Mouse (Mus musculus) NIH3T3 (cell line): Measurements from ENCODE around the gene Brca1.
"Not testable (repeated sequence)": the region's sequence is repeated elsewhere in the genome, so short reads cannot be mapped to it uniquely, and the experiment has no call there.

Experiments
- DNase-seq: peaks from one replicate; pipeline ENCODE4 v3.0.0-alpha.2; 2012; ENCODE audit warnings: low read depth

The Brca1 gene

DNA sequence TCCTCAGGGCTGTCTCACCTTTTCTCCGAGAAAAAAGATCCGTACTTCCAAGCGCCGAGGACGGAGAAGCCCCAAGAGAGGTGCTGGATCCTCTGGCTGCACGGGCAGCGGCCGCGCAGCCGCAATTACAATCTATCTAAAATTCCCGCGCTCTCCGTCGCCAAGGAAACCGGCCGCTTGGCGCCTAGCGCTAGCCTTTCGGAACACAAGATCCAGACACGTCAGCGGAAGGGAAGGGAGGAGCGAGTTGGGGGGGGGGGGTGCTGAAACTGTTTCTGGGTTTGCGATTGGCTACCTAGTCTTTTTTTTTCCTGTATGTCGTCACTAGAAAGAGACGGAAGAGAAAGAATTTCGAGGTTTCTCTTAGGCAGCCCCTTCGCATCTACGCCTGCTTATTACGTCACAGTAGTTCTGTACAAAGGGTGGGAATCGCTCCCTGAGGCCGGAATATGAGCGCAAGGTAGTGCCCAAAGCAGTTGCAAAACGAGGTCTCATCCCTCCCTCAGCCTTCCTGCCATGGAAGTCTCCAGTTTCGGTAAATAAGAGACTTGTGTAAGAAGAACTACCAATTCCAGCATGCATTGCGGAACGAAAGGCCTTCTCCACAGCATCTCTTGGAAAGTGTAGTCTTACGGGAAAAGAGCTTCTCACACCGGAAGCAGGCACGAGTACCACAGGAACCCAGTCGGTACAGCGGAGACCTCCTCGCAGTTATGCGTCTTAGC is at the start of gene Brca1, which contains the start of gene Nbr1:
Gene Brca1, minus strand, starts transcription at position 205 of the 725 bp plus-strand sequence.
Gene Nbr1, plus strand, starts transcription at position 399 of the 725 bp plus-strand sequence.
- peak; percentile 98 for DNase-seq

GRCm38 (mm10) chr11:101599156-101599555 is 47.4 kb upstream of the Brca1 start, which contains the start of gene Gm11634:
Gene Gm11634 (minus strand): TSS chr11:101599256.
- no peak for DNase-seq

DNA sequence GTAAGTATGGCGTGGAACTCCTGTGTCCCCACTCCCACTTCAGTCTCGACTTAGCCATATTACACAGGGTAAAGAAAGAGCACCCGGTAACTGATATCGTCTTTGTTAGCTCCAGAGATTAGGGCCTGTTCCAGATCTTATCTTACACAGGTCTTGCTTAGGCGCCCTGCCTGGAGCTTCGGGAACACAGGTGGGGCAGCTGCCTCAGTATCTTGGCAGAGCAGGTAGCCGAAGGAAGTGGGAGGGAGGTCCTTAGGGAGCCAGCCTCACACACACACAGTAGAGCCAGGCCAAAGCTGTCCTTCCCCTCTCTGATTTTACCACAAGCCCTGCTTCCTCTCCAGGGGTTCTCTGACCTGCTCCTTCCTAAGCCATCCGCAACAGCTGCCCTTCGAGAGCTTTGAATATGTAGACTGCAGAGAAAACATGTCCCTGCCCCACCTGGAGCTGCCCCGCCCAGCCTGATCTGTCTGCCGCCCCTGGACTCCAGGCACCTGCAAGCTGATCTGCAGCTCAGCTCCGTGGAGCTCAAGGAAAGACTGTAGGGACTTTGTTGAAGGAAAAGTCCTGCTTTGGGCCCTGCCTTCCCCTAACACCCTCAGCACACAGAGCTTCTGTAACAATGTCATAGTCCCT is 38.4 kb upstream of the Brca1 start:
- no peak for DNase-seq

GRCm38 (mm10) chr11:101589444-101589843 is 37.7 kb upstream of the Brca1 start:
- peak; percentile 83 for DNase-seq

DNA sequence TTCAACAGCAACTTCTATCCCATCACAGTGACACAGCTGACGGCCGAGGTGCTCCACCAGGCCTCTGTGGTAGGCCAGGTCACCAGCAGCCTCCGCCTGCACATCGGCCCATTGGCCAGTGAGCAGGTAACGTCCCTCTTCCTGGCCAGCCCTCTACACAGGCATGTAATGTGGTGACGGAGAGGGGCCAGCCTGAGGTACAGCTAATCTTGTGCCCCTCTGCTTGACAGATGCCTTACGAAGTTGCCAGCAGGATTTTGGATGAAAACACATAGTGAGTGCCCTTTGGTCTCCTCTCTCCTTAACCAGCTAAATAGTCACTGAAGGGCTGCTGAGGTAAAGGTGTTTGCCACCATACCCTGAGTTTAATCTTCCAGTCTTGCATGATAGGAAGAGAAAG is 37.1 kb upstream of the Brca1 start:
- no peak for DNase-seq

DNA sequence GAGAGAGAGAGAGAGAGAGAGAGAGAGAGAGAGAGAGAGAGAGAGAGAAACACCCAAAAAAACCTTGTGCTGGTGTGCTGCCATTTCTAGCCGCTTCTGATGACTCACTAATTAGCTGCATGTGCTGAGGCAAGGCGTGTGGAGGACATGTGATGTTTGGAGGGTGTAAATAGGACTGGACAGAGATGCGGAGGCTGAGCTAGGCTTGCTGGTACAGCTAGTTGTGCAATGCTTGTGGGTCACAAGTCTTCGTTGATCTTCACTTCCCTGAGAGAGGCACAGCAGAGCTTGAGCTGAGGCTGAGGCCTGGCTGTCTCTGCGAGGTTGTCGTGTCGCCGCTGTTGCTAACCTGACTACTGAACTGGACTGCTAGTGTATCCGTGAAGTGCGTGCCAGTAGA is 35.9 kb upstream of the Brca1 start:
- DNase-seq, result peak; percentile 91

GRCm38 (mm10) chr11:101585805-101586204 is 34.0 kb upstream of the Brca1 start:
- no peak for DNase-seq

GRCm38 (mm10) chr11:101585031-101585430 is 33.3 kb upstream of the Brca1 start:
- DNase-seq, result not testable (repeated sequence)

GRCm38 (mm10) chr11:101583205-101583604 is 31.4 kb upstream of the Brca1 start:
- no peak for DNase-seq

- peak; percentile 84 for DNase-seq
Observed at GRCm38 (mm10) chr11:101582054-101583035, 30.6 kb upstream of the Brca1 start, which contains the start of gene Tmem106a. Gene Tmem106a (plus strand): TSS chr11:101582242.

GRCm38 (mm10) chr11:101581081-101581764 is 29.5 kb upstream of the Brca1 start:
- no peak for DNase-seq

- no peak for DNase-seq
Observed at GRCm38 (mm10) chr11:101576116-101576515, 24.4 kb upstream of the Brca1 start.

GRCm38 (mm10) chr11:101568421-101568820 is 16.7 kb upstream of the Brca1 start:
- no peak for DNase-seq

- DNase-seq, result peak; percentile 84
Observed at GRCm38 (mm10) chr11:101562391-101562790, 10.6 kb upstream of the Brca1 start.

DNA sequence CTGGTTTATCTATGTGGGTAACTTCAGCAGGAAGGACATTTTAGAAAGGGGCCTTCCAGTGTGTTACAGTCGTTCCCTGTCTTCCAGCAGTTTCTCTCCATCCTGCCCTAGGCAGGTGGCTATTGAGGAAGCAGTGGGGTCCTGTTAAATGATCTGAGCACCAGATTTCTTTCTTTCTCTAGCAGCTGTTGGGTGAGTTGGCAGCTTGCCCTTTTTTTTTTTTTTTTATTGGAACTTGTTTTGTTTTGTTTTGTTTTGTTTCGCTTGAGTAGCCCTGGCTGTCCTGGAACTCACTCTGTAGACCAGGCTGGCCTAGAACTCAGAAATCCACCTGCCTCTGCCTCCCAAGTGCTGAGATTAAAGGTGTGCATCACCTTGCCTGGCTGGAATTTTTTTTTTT is 5.2 kb upstream of the Brca1 start:
- no peak for DNase-seq

DNA sequence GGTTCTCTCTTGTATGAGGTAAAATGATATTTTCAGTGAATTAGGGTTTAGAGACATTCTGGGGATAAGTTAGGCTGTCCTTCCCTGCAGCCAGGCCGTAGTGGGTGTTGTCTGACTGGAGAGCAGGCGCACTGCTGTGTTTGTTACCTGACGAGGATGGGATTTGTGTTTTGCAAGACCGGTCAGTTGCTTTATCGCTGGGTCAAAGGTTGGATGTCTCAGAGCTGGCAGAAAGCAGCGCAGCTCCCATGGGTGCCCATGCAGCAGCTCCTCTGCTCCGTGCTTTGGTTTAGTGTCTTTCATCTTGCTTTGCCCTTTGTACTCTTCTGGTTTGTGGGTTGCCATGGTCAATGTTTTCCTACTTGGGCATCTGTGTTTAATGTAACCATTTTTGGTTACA is 4.8 kb upstream of the Brca1 start:
- DNase-seq, result no peak

GRCm38 (mm10) chr11:101553354-101553930 is 1.7 kb upstream of the Brca1 start:
- peak; percentile 66 for DNase-seq

DNA sequence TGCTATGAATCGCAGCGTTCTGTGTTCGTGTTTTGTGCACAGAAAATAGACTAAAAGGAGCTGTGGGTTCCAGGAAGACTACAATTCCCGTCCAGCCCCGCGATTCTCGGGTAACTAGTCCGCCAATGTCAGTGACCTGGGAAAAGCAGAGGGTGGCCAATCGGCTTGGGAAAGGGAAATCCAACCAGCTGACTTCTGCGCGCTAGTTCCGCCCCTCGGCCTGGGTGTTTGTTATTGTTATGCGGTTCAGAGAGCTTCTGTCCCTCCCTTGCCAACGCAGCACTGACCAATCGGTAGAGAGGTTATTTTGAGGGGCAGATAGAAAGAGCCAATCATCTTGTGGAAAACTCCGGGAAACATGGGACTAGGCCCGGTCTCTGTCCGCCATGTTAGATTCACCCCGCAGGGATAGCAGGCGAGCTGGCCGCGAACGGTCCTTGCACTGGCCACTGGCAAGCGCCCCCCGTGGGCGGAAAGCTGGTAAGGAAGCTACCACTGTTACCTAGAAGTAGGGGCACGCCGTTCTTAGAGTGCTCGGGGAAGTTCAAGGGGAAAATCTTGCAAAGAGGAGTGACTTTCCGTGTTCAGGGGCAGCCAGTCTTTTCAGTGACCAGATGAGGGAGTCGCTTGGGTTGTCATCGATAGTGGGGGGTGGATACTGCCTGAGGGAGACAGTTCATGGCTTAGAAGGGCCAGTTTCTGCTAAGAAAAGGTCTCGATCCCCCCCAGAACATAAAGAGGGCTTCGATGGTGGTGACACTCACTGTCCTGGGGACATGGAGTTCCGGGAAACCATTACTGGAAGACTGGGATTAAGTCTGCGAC is 933 bp upstream of the Brca1 start:
- DNase-seq, result peak; percentile 98

DNA sequence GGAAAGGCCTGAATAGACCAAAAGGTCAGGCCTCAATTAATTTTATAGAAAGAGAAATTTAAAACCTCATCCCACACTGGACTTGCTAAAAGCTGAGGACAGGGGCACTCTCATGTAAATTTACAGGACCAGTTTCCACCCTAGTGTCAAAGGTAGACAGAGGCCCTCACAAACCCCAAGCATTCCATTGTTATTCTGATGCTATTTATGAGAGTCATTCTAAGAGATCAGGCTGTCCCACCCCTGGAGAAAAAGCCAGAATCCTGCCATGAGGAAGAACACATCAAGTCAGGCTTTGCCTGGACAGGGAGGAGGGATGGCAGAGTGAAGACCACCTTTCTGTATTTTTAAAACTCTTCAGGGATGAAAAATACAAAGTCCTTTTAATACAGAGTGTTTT is 3.2 kb downstream of the Brca1 start:
- no peak for DNase-seq

DNA sequence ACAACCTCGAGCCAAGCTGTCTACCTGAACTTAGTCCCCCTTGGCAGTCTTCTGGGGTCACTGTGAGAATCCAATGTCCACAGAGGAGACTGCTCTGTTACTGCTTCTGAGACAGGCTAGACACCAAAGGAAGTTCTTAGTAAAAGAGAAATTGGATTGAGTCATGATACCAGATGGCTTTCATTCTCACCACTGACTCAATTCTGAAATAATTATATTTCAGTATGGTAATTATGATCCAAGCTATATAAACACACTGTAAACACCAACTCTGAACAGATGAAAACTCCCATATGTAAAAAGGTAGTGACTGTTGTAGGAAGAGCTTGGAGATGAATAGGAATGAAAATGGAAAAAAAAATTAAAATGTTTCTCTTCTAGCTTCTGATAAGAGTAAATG is 7.6 kb downstream of the Brca1 start:
- DNase-seq, result no peak
